Mouse (Mus musculus) cerebellum, postnatal 25 days (tissue): ENCODE measurements around the gene Nars2.

Experiments
- DNase-seq, 2 experiments: peaks; one replicate each; pipeline ENCODE4 v3.0.0; 2021; ENCODE audit warnings: mixed read lengths in 2 of 2

Nars2 gene

DNA sequence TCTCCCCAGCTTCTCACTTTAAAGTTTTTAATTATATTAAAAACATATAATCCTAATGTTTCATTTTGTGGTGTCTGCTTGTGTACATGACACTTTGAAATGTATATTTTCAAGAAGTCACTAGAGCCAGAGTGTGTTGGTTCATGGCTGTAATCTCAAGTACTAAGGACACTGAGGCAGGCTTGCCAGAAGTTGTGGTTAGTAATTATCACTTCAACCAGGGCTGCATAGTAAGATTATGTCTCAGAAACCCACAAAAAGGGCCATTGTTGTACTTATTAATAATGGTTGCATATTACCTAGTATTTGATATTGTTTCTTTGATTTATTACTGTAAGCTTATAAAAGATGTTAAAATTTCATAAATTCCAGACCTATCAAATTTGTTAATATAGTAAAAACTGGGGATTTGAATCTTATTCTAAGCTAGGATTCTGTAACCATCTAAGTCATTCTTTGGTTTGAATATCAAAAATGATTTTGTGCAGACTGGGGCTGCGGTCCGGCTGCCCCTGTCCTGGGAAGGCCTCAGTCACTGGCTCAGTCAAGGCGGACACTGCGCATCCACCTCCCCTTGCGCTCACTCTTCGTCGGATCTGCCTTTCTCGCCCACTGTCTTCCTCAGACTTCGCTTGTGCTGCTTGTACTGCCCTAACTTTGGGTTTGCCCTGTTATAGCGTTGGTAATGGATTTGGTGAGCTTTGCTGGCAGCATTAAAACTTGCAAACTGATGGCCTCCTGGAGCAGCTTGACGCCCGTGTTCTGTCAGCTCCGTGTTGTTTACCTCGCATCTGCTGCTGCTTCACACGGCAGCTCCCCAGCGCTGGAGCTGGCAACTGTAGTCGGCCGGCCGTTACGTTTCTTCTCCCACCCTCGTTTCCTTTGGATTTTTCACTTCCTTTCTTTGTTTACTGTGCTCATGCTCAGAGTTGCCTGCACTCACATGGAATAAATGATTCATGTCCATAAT, 20.0 kb downstream of the Nars2 start:
- no peak for DNase-seq

DNA sequence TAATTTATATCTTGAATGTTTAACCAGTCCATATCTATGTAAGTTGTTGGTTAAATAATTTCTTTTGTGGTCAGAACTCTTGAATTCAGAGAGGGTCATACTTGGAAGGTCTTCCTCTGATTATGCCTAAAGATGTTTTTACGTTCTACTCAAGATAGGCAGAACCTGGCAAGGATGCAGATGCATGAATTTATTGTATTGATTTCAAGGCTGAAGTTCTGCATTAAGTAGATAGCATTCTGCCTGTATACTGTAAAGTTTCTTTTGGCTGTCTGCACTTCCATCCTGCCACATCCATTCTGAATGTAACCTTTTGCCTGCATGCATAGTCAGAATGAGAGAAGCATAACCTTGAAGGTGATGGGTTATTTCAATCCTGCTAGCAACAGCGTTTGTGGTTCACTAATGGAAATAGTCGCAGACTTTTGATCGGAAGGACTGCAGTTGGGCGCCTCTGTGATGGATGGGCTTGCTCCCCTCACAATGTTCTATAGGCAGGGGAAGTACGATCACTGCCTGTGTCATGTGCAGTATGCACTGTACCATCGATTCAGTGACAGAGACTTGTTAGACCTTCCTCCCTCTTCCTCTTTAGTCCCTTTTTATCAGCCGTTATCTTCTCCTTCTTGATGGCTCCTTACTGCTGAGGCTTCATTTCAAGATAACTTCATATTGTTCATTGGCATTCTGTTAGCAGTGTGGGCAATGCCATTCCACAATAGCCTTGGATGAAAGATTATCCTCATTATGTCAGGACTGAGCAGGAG, 21.0 kb downstream of the Nars2 start:
- DNase-seq, result no peak

DNA sequence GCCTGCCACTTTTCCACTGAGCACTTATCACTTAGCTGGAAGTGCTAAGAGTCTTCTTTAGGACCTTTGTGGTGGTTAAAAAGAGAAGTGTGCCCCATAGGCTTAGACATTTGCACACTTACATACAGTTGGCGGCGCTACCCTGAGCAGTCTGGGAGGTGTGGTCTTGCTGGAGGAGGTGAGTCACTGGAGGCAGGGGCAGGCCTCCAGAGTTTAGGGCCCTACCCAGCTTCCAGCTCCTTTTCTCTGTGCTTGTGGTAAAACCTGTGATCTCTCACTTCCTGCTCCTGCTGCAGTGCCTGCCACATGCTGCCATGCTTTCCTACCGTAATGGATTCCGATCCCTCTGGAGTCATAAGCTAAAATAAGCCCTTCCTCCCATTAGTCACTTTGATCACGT, 24.6 kb downstream of the Nars2 start:
- no peak for DNase-seq

DNA sequence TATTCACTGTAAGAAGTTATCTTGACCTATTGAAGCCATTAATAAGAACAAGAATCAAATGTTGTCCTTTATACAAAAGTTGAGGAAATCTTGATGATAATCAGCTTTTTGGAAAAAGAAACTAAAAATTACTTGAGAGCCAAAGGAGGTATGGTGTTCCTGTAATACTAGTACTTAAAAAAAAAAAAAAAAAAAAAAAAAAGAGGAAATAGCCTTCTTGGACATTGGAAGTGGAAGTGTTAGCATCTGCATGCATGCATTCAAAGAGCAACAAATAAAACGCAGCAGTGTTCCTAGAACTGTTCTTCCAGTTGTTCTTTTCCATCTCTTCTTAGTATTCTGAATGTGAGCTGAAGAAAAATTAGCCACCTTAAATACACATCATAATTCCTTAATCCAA, 25.9 kb downstream of the Nars2 start:
- no peak for DNase-seq

DNA sequence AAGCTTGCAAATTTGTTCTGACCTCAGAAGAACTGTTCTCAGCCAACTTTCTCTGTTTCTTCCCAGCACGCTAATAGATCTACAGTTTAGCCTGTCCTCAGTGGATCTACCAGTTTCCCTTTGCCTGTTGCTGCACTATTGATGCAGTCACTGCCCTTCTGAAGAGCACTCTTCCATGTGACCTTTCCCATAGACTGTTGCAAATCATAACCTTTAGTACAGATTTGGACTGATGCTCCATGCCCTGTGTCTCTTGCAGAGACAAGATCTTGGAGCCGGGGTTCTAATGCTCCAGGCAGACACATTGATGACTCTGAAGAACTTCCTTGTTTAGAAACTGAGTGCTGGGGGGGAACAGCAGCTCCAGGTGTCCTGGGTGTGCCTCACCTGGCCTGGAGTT, 30.1 kb downstream of the Nars2 start:
- DNase-seq, result no peak

GRCm38 (mm10) chr7:96983660-96984347, 32.5 kb downstream of the Nars2 start:
- DNase-seq, result no peak

- DNase-seq, result no peak
Measured at GRCm38 (mm10) chr7:96985798-96986197, 34.5 kb downstream of the Nars2 start.

DNA sequence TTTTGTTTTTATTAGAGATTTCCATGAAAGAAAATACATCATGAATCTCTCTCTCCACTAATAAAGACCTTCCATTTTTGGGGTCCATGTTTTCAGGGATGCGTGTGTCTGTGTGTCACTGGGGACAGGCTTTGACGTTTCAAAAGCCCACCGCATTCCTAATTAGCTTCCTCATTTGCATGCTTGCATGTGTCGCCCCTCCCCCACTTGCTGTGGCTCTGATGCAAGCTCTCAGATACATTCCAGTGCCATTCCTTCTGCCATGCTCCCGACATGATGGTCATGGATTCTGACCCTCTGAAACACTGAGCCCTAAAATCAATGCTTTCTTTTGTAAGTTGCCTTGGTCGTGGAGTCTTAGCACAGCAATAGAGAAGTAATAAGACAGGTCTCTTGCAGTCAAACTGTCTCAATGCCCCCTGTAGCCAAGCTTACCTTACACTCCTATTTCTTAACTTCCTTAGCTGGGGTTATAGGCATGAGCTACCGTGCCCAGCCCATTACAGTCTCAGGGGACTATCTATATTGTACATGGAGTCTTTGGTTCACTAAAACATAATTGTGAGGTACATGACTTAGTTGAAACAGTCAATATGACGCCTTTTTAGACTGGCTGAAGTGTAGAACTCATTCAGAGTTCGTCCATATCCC, 35.6 kb downstream of the Nars2 start:
- no peak for DNase-seq

DNA sequence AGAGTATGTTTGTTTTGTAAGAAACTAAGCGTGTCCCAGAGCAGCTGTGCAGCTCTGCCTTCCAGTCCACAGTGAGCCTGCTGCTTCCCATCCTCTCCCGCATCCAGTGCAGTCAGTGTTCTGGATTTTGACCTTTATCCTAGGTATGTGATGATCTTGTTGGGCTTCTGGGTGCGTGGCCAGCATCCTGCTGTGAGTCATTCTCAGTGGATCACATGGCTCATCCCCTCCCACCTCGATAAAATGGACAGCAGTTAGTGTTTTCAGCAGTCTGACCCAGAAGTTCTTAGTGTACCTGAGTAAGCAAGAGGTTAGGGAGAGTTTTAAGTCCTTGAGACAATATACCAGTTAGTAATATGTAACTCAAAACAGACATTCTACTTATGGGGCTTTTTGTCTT, 36.4 kb downstream of the Nars2 start:
- peak in 1 of 2 experiments; percentile 24 for DNase-seq

GRCm38 (mm10) chr7:97012956-97013355, 61.7 kb downstream of the Nars2 start:
- DNase-seq, result no peak

DNA sequence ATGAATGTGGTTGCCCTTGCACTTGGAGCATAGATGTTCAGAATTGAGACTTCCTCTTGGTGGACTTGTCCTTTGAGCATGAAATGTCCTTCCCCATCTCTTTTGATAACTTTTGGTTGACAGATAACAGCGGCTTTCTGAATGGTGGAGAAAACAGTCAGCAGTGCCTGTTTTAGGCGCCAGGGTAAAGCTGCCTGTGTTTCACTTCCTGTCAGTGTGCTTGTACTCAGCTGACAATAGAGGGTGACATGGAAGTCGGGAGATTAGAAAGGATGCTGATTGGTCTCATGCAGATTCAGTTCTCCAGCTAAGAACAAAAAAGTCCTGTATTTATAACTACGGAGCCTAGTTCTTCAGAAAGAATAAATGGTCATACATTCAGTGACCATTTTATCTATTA, 66.7 kb downstream of the Nars2 start:
- DNase-seq, result no peak

GRCm38 (mm10) chr7:97018418-97018817, 67.1 kb downstream of the Nars2 start:
- no peak for DNase-seq

DNA sequence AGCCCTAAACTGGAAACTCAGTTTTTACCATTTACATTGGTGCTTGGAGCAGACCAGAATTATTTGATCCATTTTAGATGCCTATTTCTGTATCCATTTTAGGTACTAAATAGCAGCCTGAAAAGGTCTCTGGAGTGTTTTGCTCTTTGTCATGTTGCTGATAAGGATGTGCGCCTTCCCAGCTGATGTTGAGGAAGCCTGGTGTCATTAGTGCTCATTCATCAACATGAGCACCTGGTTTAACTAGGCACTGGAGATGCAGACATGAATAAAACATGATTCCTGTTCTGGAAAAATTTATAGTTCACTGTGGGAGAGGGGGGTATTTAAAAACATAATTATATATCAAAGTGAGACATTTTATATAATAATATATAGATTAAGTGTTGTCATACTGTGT, 68.0 kb downstream of the Nars2 start:
- DNase-seq, result no peak

DNA sequence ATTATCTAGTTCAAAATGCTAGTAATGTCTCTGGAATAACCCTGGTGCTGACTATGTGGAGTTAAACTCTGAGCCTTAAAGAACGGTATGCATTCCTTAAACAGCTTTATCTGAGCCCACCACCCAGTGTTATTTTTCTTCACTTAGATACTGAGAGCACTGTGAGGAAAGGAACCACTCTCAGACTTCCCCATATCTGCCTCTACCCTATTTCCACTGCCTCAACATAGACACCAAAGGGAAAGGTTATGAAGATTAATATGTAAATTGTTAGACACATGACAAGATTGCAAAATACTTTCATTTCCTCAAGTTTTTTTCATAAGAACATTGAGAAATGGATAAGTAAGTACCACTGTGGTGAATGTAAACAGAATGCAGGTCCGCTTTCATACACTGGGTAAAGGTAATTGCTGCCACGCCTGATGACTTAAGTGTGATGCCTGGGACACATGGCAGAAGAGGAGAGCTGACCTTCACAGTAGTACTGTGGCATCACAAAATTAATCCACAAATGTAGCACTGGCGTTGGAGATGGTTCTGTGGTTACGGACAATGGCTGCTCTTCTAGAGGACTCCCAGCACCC, 75.6 kb downstream of the Nars2 start:
- DNase-seq, result no peak

GRCm38 (mm10) chr7:97029151-97029550, 77.8 kb downstream of the Nars2 start:
- no peak for DNase-seq

DNA sequence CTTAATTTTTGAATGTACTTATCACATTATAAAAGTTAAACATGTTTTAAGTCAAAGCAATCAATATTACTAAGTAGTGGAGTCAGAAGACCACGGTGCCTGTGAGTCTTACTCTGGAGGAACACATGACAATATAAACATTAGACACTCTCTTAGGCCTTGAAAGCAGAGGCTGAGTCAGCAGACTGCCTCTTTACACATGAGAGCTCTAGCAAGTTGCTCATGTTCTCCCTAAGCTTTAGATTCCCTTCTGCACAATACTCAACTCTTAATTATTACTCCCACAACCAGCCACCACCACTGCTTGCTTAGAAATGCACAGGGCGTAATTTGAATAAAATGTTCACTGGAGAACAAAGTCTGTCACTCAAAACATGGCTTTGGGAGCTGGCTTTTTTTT, 81.1 kb downstream of the Nars2 start:
- no peak for DNase-seq

GRCm38 (mm10) chr7:97039641-97040040, 88.3 kb downstream of the Nars2 start:
- no peak for DNase-seq

DNA sequence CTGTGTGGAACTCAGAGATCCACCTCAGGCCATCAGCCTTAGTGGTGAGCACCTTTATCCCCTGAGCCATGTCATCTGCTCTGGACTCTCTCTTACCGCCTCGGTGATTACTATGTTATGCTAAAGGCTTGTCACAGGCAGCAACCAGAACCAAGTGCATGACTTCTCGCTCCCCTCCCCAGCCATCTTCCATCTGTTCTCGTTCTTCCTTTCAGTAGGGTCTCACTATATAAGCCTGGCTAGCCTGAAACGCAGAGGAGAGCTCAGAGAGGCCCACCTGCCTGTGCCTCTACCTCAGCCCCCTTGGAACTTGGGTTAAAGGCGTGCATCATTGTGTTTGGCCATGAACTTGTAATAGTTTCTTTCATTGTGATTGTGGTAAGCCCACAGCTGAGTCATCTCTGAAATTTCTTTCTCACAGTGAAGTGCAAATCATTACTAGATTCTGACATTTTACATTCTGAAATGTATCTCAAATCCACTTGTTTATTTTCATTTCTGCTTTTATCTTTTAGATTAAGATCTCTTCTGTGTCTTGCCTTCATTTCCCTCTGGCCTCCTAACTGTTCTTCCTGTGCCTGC, 90.7 kb downstream of the Nars2 start:
- no peak for DNase-seq

DNA sequence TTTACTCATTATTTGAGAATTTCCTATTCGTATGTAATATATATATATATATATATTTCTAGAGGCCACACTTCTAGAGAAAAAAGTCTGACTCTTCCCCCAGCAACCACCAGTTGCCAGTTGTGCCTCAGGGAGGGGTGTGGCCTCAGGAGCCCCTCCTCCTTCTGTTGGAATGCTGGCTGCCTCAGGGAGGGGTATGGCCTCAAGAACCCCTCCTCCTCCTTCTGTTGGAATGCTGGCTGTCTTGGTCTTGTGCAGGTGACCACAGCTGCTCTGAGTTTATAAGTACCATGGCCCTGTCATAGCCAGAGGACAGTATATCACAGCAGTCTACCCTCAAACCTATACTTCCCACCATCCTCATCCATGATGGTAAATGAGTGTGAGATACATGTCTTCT, 91.7 kb downstream of the Nars2 start:
- DNase-seq, result no peak

- DNase-seq, result no peak
Measured at GRCm38 (mm10) chr7:97060966-97061365, 109.7 kb downstream of the Nars2 start.

DNA sequence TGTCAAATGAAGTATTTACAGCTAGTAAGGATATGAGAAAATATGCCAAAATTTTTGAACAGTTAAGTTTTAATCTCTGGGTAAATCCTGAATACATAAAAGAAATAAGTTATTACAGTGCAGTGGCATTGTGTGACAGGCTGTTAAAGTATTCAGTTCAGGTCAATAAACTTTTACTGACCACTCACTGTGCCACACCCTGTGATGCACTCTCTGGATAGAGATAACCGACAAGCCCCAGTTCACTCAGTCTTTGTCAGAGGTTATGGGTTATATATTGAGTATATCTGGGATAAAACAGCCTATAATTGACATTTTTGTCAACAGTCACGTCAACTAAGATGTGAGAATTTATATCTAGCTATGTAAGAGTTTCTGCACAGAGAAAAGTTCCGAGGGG, 120.2 kb downstream of the Nars2 start:
- no peak for DNase-seq

- DNase-seq, result no peak
Measured at GRCm38 (mm10) chr7:97072061-97072460, 120.8 kb downstream of the Nars2 start.
